Mouse (Mus musculus): ENCODE measurements around the gene Prelp.

DNA sequence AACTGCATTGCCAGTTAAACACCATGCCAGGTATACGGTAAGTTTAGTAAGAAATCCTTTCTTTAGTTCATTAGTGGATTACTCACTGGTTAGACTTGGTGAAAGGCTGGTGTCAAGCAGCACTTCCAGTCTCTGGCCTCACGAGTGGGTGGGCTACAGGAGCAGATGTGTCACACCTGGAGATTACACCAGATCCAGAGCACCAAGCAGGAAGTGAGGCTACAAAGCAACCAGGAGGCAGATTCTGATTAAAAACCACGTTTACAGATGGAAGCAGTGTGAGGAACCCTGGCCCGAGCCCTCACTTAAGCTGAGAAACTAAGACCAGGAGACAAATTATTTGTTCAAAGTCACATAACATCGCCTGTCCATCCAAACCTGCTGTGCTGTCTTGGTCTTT, 43.5 kb upstream of the Prelp start:
- TF ChIP-seq CTCF (IDR thresholded peaks at IDR 0.05), result no peak
- no peak for TF ChIP-seq EP300 (IDR thresholded peaks at IDR 0.05)
